Mouse (Mus musculus) forebrain, embryonic 11.5 days (tissue): ENCODE measurements at regions not wholly inside any gene's neighbourhood (a gene's known extent, or its start where the extent isn't known, plus 50 kb on each side); places are given as distances from the start of the nearest gene placed in this dataset.
A peak's percentile ranks its signal among the peaks of the same experiment; 100 is the strongest.
"Not testable (repeated sequence)": the region's sequence is repeated elsewhere in the genome, so short reads cannot be mapped to it uniquely, and the experiment has no call there.

Source experiments
- ATAC-seq: fragments of 200-750 bp; cut with Nextera tagmentation; replicated peaks from 2 replicates; pipeline ENCODE4 v1.8.0; 2017; ENCODE audit warnings: moderate TSS enrichment; ENCODE audit not compliant: low FRiP score
- DNase-seq: peaks from one replicate; pipeline ENCODE4 v3.0.0-alpha.2; 2017; ENCODE audit warnings: low spot score
- H3K27ac ChIP-seq: fragments of 300-500 bp; sonication (generic); 2 replicates; pipeline ENCODE4 v1.5.1; 2014; ENCODE audit warnings: low read depth, low read length
- H3K27me3 ChIP-seq: fragments of 300-500 bp; sonication (generic); 2 replicates; pipeline ENCODE4 v1.6.1; 2014; ENCODE audit warnings: mild to moderate bottlenecking, low read length, mixed read lengths; ENCODE audit not compliant: control insufficient read depth, insufficient read depth
- H3K36me3 ChIP-seq: fragments of 300-500 bp; sonication (generic); 2 replicates; pipeline ENCODE4 v1.6.1; 2014; ENCODE audit warnings: mild to moderate bottlenecking, low read length, moderate library complexity, mixed read lengths; ENCODE audit not compliant: control insufficient read depth, insufficient read depth
- H3K4me1 ChIP-seq: fragments of 300-500 bp; sonication (generic); replicated peaks from 2 replicates; pipeline ENCODE4 v1.6.1; 2014; ENCODE audit warnings: low read length, mixed read lengths; ENCODE audit not compliant: control insufficient read depth, insufficient read depth
- H3K4me2 ChIP-seq: fragments of 300-500 bp; sonication (generic); 2 replicates; pipeline ENCODE4 v1.6.1; 2014; ENCODE audit warnings: low read depth, mild to moderate bottlenecking, low read length, moderate library complexity, mixed read lengths; ENCODE audit not compliant: severe bottlenecking
- H3K4me3 ChIP-seq: fragments of 300-500 bp; sonication (generic); 2 replicates; pipeline ENCODE4 v1.5.1; 2014; ENCODE audit warnings: low read depth, low read length
- H3K9ac ChIP-seq: fragments of 300-500 bp; sonication (generic); 2 replicates; pipeline ENCODE4 v1.6.1; 2014; ENCODE audit warnings: low read length
- H3K9me3 ChIP-seq: fragments of 300-500 bp; sonication (generic); 2 replicates; pipeline ENCODE4 v1.6.1; 2016; ENCODE audit warnings: low read length, mixed read lengths; ENCODE audit not compliant: control insufficient read depth
- WGBS: fragments of 180-500 bp; shearing (Covaris S2); extraction: QIAGEN DNeasy Blood & Tissue Kit; methylation state at CpG from one replicate; pipeline ENCODE4 v1.1.7; 2014; 5-methylcytosine and 5-hydroxymethylcytosine counted together

GRCm38 (mm10) chr4:23193384-23194135 is 705.4 kb upstream of the Pou3f2 start:
- Histone ChIP-seq H3K9me3 (no peaks in the 10 kb centered on the region), H3K27me3 (no peaks in the 10 kb centered on the region), H3K4me2 (no peak overlapping the region), H3K4me3 (no peak overlapping the region), H3K36me3 (no peaks in the 10 kb centered on the region), H3K27ac (no peak overlapping the region), H3K9ac (no peak overlapping the region), H3K4me1 (no peaks in the 10 kb centered on the region)
- ATAC-seq, result no peak
- no peak for DNase-seq
- WGBS, result 56% methylated on average over 6 of the region's 6 CpGs

GRCm38 (mm10) chr4:23173811-23174210 is 685.6 kb upstream of the Pou3f2 start:
- no peak for DNase-seq
- peak; percentile 73 for ATAC-seq
- Histone ChIP-seq H3K4me3 (no peak overlapping the region), H3K27me3 (no peaks in the 10 kb centered on the region), H3K36me3 (no peaks in the 10 kb centered on the region), H3K4me1 (no peaks in the 10 kb centered on the region; the same call in 1 of the 2 replicates), H3K9ac (no peak overlapping the region), H3K4me2 (no peak overlapping the region), H3K9me3 (no peaks in the 10 kb centered on the region), H3K27ac (no peak overlapping the region)
- 38% methylated on average over 1 of the region's 1 CpGs for WGBS

- H3K4me2 ChIP-seq, result no peak overlapping the region
- H3K4me3 ChIP-seq, result no peak overlapping the region
- no peaks in the 10 kb centered on the region for H3K36me3 ChIP-seq
- 20% methylated on average over 4 of the region's 4 CpGs for WGBS
- no peak overlapping the region for H3K27ac ChIP-seq
- no peak overlapping the region for H3K9ac ChIP-seq
- H3K27me3 ChIP-seq, result no peaks in the 10 kb centered on the region
- ATAC-seq (peak; percentile 95), DNase-seq (peak; percentile 60)
- no peaks in the 10 kb centered on the region for H3K9me3 ChIP-seq
- H3K4me1 ChIP-seq, result no peaks in the 10 kb centered on the region; the same call in 1 of the 2 replicates
Observed at GRCm38 (mm10) chr4:23173330-23173729, 685.2 kb upstream of the Pou3f2 start.

- Histone ChIP-seq H3K9ac (no peak overlapping the region), H3K4me3 (no peak overlapping the region), H3K27ac (no peak overlapping the region), H3K4me2 (no peak overlapping the region), H3K4me1 (no peaks in the 10 kb centered on the region), H3K27me3 (no peaks in the 10 kb centered on the region), H3K9me3 (no peaks in the 10 kb centered on the region), H3K36me3 (no peaks in the 10 kb centered on the region)
- WGBS, result 51% methylated on average over 3 of the region's 3 CpGs
- no peak for DNase-seq
- peak; percentile 85 for ATAC-seq
Observed at GRCm38 (mm10) chr4:23148097-23148849, 660.1 kb upstream of the Pou3f2 start.

- ATAC-seq (no peak), DNase-seq (no peak)
- no peaks in the 10 kb centered on the region for H3K9me3 ChIP-seq
- no peak overlapping the region for H3K27ac ChIP-seq
- no peak overlapping the region for H3K9ac ChIP-seq
- H3K4me3 ChIP-seq, result no peak overlapping the region
- no peak overlapping the region for H3K4me2 ChIP-seq
- no peaks in the 10 kb centered on the region for H3K4me1 ChIP-seq
- H3K27me3 ChIP-seq, result no peaks in the 10 kb centered on the region
- H3K36me3 ChIP-seq, result no peaks in the 10 kb centered on the region
- 14% methylated on average over 2 of the region's 2 CpGs for WGBS
Observed at GRCm38 (mm10) chr4:23133386-23133785, 645.2 kb upstream of the Pou3f2 start.

DNA sequence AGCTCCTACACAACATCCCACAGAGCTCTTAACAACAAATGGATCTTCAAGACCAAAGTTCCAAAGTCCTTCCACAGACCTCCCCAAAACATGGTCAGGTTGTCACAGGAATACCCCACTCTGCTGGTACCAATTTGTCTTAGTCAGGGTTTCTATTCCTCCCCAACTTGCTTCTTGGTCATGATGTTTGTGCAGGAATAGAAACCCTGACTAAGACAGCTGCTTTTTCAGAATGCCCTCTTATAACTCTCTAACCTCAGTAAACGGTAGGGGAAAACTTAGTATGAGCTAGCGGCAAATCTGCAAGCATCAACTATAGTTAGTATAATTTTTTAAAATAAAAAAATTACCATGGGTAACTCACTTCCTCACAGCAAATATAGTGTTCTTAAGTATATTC is 613.3 kb upstream of the Pou3f2 start:
- not testable (repeated sequence) for H3K27ac ChIP-seq, H3K9me3 ChIP-seq, H3K36me3 ChIP-seq, H3K4me1 ChIP-seq, H3K4me3 ChIP-seq, H3K9ac ChIP-seq, DNase-seq, ATAC-seq, H3K4me2 ChIP-seq, H3K27me3 ChIP-seq
- WGBS, result 94% methylated on average over 2 of the region's 2 CpGs

- Histone ChIP-seq H3K27me3 (no peaks in the 10 kb centered on the region), H3K4me3 (no peak overlapping the region), H3K9ac (no peak overlapping the region), H3K4me2 (no peak overlapping the region), H3K27ac (no peak overlapping the region), H3K4me1 (no peaks in the 10 kb centered on the region), H3K36me3 (no peaks in the 10 kb centered on the region), H3K9me3 (no peaks in the 10 kb centered on the region)
- 90% methylated on average over 5 of the region's 5 CpGs for WGBS
- ATAC-seq (no peak), DNase-seq (no peak)
Observed at GRCm38 (mm10) chr4:23079521-23079920, 591.4 kb upstream of the Pou3f2 start.

- Histone ChIP-seq H3K36me3 (no peaks in the 10 kb centered on the region), H3K9ac (no peak overlapping the region), H3K9me3 (no peaks in the 10 kb centered on the region), H3K4me2 (no peak overlapping the region), H3K27ac (no peak overlapping the region), H3K27me3 (no peaks in the 10 kb centered on the region), H3K4me3 (no peak overlapping the region), H3K4me1 (no peaks in the 10 kb centered on the region)
- no peak for ATAC-seq
- DNase-seq, result no peak
- 83% methylated on average over 2 of the region's 2 CpGs for WGBS
Observed at GRCm38 (mm10) chr4:23077603-23078002, 589.4 kb upstream of the Pou3f2 start.
